Mouse (Mus musculus): ENCODE data around the gene Tmem251.

Gene Tmem251

GRCm38 (mm10) chr12:102757055-102757688 is 13.6 kb downstream of the Tmem251 start:
- DNase-seq (ENCODE audit: low read depth, low spot score): no peak

- DNase-seq (ENCODE audit: low read depth, low spot score): peak; percentile 94
Measured at GRCm38 (mm10) chr12:102757689-102758402, 14.3 kb downstream of the Tmem251 start, which contains the start of the genes Gm28051, Gon7 and Ubr7. Gene Gm28051 (minus strand): TSS chr12:102757765. Gene Gon7 (minus strand): TSS chr12:102757803. Gene Ubr7 (plus strand): TSS chr12:102757967.

- no peak for DNase-seq (ENCODE audit: low read depth, low spot score)
Measured at GRCm38 (mm10) chr12:102758403-102758756, 14.8 kb downstream of the Tmem251 start, which contains the start of gene Gm20604. Gene Gm20604 (minus strand): TSS chr12:102758672.

GRCm38 (mm10) chr12:102758936-102759335 is 15.4 kb downstream of the Tmem251 start:
- DNase-seq (ENCODE audit: low read depth, low spot score): no peak

GRCm38 (mm10) chr12:102761668-102762067 is 18.1 kb downstream of the Tmem251 start:
- no peak for DNase-seq (ENCODE audit: low read depth, low spot score)

- DNase-seq (ENCODE audit: low read depth, low spot score): no peak
Measured at GRCm38 (mm10) chr12:102763696-102764095, 20.1 kb downstream of the Tmem251 start.

GRCm38 (mm10) chr12:102769000-102769399 is 25.4 kb downstream of the Tmem251 start:
- no peak for DNase-seq (ENCODE audit: low read depth, low spot score)

GRCm38 (mm10) chr12:102771601-102772000 is 28.0 kb downstream of the Tmem251 start:
- DNase-seq (ENCODE audit: low read depth, low spot score): no peak

GRCm38 (mm10) chr12:102772676-102773075 is 29.1 kb downstream of the Tmem251 start:
- DNase-seq (ENCODE audit: low read depth, low spot score): no peak

- no peak for DNase-seq (ENCODE audit: low read depth, low spot score)
Measured at GRCm38 (mm10) chr12:102776035-102776434, 32.5 kb downstream of the Tmem251 start.

- DNase-seq (ENCODE audit: low read depth, low spot score): no peak
Measured at GRCm38 (mm10) chr12:102778151-102778550, 34.6 kb downstream of the Tmem251 start.

- no peak for DNase-seq (ENCODE audit: low read depth, low spot score)
Measured at GRCm38 (mm10) chr12:102779452-102779851, 35.9 kb downstream of the Tmem251 start.

- DNase-seq (ENCODE audit: low read depth, low spot score): no peak
Measured at GRCm38 (mm10) chr12:102782841-102783240, 39.3 kb downstream of the Tmem251 start.

- DNase-seq (ENCODE audit: low read depth, low spot score): no peak
Measured at GRCm38 (mm10) chr12:102784899-102785592, 41.5 kb downstream of the Tmem251 start.

GRCm38 (mm10) chr12:102785593-102785985 is 42.0 kb downstream of the Tmem251 start:
- DNase-seq (ENCODE audit: low read depth, low spot score): no peak

GRCm38 (mm10) chr12:102787927-102788326 is 44.4 kb downstream of the Tmem251 start:
- DNase-seq (ENCODE audit: low read depth, low spot score): no peak

Data from brain, embryonic 18.5 days (tissue).